Mouse (Mus musculus): Measurements from ENCODE around the gene Dtx3l.
"Not testable (repeated sequence)": the region's sequence is repeated elsewhere in the genome, so short reads cannot be mapped to it uniquely, and the experiment has no call there.

Dtx3l gene

GRCm38 (mm10) chr16:35938211-35939151, at the start of gene Dtx3l, which contains the start of gene Parp9:
Dtx3l (minus strand) TSS chr16:35939151.
Parp9 (plus strand) TSS chr16:35938470.
- peak; percentile 21 for DNase-seq (ENCODE audit: low read depth, low spot score)

DNA sequence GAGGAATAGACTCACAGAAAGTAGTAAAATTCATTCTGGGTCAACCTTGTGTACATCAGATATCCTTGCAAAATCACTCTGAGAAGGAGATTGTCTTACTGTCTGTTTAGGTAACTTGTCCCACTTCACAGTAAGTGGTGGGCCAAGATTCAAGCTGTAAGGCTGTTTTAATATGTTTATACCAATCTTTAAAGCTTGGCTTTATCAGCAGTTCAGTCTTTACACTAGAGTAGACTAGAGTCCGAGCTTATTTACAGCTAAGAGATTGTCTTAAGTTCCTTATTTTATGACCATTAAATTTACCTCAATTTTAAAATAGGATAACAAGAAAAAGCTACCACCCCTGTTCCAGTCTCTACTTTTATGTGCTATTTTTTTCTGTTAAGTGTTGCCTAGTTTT, 49.0 kb upstream of the Dtx3l start:
- no peak for DNase-seq (ENCODE audit: low read depth, low spot score)

DNA sequence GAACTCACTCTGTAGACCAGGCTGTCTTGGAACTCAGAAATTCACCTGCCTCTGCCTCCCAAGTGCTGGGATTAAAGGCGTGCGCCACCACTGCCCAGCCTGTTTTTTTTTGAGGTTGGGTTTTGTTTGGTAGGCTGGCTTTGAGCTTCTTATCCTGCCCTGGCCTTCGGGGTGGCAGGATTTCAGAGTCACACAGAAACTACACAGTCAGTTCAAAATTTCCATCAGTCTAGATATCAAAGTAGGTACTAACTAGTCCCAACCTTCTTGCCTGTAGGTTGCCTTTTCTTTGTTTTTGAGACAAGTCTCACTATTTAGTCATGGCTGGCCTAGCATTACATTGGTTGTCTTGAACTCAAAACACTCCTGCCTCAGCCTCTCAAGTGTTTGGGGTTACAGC, 45.5 kb upstream of the Dtx3l start:
- DNase-seq (ENCODE audit: low read depth, low spot score): no peak

DNA sequence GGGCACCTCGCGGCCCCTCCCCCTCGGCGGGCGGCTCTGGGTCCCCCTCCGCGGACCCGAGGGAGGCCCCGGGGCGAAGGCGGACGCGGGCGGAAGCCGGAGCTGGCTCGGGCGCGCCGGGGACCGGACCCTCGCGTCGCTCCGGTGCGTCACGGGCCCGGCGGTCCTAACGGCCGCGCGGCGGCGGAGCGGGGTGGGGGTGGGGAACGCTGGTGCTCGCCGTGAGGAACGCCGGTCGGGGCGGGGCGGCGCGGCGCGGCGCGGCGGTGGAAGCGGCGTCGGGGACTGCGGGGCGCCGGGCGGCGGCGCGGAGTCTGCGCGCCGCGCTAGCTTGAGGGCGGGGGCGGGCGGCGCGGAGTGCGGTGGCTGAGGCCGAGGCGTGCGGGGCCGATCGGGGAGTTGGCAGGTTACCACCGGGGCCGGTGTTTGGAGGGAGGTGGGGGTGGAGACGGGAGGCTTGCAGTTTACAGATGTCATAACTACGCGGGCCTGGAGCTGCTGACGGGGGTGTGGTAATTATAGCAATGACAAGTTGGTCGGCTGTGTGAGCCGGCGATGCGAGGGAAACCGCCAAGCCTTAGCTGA, 44.7 kb upstream of the Dtx3l start:
- DNase-seq (ENCODE audit: low read depth, low spot score): peak; percentile 50

DNA sequence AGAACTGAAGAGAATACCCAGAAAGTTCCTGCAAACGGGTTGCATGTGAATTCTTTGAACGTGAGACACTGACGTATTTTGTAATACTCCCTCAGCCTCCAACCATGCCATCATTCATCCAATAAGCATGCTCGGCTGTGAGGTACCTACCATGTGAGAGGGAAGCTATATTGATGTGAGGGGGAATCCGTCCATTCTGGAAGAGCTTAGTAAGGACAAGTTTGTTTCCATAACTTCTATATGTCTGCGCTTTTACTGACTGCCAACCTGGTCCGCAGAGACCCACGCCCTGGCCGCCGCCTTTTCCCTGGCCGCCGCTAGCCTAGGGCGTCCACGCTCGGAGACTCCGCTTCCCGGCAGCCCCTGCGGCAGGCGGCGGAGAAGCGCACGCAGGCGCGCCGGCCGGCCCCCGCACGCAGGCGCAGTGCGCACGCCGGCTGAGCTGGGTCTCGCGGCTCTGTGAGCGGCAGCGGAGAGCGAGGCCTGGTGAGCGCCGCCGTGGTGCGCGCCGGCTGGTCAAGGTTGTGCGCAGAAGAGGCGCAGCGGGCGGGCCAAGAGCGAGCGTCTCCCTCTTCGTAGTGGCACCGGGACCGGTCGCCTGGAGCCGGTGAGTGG, 44.1 kb upstream of the Dtx3l start:
- peak; percentile 90 for DNase-seq (ENCODE audit: low read depth, low spot score)

GRCm38 (mm10) chr16:35982506-35982901, 43.6 kb upstream of the Dtx3l start:
- no peak for DNase-seq (ENCODE audit: low read depth, low spot score)

DNA sequence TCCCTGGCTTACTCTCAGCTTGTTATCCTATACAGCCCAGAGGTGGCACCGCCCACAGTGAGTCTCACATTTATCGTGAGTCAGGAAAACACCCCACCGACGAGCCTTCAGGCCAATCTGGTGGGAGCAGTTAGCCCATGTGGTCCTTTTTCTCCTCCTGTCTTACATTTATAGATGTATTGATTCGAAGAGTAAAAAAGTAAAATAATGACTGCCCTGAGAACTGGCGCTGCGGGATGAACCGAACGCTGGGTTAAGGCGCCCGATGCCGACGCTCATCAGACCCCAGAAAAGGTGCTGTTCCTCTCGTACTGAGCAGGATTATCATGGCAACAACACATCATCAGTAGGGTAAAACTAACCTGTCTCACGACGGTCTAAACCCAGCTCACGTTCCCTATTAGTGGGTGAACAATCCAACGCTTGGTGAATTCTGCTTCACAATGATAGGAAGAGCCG, 42.4 kb upstream of the Dtx3l start:
- DNase-seq (ENCODE audit: low read depth, low spot score): peak; percentile 98

GRCm38 (mm10) chr16:35978450-35978849, 39.5 kb upstream of the Dtx3l start, which contains the start of gene Kpna1:
Kpna1 (plus strand) TSS chr16:35978750.
- DNase-seq (ENCODE audit: low read depth, low spot score): not testable (repeated sequence)

DNA sequence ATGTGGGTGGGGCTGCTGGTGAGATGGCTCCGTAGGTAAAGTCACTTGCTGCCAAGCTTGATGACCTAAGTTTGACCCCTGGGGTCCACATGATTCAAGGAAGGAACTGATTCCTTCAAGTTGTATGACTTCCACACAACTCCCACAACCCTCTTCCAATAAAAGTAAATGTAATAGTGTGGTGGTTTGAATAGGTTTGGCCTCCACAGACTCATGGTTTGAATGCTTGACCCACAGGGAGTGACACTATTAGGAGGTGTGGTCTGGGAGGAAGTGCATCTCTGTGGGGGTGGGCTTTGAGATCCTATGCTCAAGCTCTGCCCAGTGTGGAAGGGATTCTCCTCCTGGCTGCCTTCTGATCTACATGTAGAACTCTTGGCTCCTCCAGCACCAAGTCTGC, 35.1 kb upstream of the Dtx3l start:
- DNase-seq (ENCODE audit: low read depth, low spot score): no peak

DNA sequence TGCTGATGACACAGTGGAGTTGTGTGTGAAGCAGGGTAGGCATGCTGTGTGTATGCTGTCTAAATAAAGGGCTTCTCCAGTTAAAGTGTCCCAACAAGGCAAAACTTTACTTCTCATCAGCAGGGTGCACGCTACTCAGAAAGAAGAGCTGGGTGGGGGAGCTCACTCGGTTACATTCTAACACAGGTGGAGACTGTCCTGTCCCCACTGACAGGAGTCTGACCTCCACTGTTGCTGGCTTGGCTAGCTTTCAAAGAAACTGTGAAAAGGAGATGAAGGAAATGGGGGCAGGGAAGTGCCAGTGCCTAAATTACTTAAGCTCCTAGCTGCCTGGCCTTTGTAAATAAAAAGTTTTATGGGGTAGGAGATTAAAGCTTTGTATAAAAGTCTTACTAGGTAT, 29.2 kb upstream of the Dtx3l start:
- DNase-seq (ENCODE audit: low read depth, low spot score): no peak

DNA sequence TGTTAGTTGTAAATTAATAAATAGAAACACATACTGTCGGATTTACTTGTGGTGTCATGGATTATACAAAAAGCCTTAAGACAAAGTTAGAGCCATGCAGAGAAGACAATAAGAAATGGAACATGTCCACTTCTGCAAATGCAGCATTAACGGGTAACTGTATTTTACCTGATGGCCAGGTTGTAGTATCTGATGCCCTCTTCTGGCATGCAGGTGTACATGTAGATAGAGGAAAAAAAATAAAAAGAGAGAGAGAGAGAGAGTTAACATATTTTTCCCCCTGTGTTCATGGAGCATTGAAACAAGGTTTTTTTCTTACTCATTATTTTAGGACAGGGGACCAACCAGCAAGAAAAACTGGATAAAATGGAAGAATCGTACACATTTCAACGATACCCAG, 28.4 kb upstream of the Dtx3l start:
- DNase-seq (ENCODE audit: low read depth, low spot score): no peak

GRCm38 (mm10) chr16:35966411-35967115, 27.6 kb upstream of the Dtx3l start:
- DNase-seq (ENCODE audit: low read depth, low spot score): no peak

- not testable (repeated sequence) for DNase-seq (ENCODE audit: low read depth, low spot score)
These were observed 27.0 kb upstream of the Dtx3l start for GRCm38 (mm10) chr16:35965991-35966390.

GRCm38 (mm10) chr16:35952628-35953130, 13.7 kb upstream of the Dtx3l start:
- DNase-seq (ENCODE audit: low read depth, low spot score): no peak

- DNase-seq (ENCODE audit: low read depth, low spot score): no peak
These were observed 12.3 kb upstream of the Dtx3l start for GRCm38 (mm10) chr16:35951216-35951615.

- DNase-seq (ENCODE audit: low read depth, low spot score): no peak
These were observed 10.3 kb upstream of the Dtx3l start for GRCm38 (mm10) chr16:35949264-35949663.

- no peak for DNase-seq (ENCODE audit: low read depth, low spot score)
These were observed 2.4 kb upstream of the Dtx3l start for GRCm38 (mm10) chr16:35941382-35941781.

DNA sequence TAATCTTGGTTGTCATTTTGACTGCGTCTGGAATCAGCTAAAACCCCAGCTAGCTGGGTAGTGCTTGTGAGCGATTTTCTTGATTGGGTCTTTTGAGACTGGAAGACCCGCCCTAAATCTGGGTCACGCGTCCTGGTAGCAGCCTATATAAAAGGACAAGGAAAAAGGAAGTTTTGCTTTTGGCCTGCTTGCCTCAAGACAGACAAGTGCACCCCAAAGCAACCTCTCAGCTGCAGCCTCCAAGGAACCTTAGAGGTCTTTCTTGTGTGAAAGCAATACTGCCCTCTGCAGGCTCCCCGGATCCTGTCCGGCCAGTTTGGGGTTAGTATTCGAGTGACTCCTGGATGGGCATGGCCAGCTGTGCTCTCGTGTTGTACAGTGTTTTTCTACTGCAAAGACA, 739 bp upstream of the Dtx3l start:
- peak; percentile 20 for DNase-seq (ENCODE audit: low read depth, low spot score)

DNA sequence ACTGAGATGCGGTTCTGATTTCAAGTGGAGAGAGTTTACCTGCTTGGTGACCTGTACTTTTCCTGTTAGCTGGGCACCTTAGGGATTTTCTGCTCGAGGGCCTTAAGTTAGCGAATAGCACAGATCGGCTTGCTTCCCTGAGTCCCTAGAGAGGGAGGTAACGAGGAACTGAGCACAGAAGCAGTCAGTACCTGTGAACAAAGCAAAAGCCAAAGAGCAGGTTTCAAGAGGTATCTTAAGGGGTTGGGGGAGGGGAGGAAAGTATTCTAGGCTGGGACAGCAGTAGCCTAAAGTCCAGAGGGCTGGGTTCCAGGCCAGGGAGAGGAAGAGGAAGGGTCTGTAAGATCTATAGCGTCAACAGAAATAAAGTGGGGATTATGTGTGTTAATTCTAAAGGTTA, 310 bp upstream of the Dtx3l start:
- DNase-seq (ENCODE audit: low read depth, low spot score): no peak

GRCm38 (mm10) chr16:35933181-35933580, 5.8 kb downstream of the Dtx3l start:
- DNase-seq (ENCODE audit: low read depth, low spot score): no peak
